Mouse (Mus musculus) hindbrain, embryonic 16.5 days (tissue): Measurements from ENCODE around the gene 1700067K01Rik. TPM values are rescaled to one million over a fixed set of nuclear protein-coding genes. Genes with fewer than 3 reads are reported as not detected.

Experiments
- ATAC-seq: fragments of 200-750 bp; cut with Nextera tagmentation; 2 replicates; pipeline ENCODE4 v1.8.0; 2017; ENCODE audit warnings: moderate TSS enrichment, moderate library complexity
- H3K27ac ChIP-seq: fragments of 300-500 bp; sonication (generic); 2 replicates; pipeline ENCODE4 v1.5.1; 2014; ENCODE audit warnings: low read depth, mild to moderate bottlenecking, control low read depth, low read length, moderate library complexity
- H3K27me3 ChIP-seq: fragments of 300-500 bp; sonication (generic); replicated peaks from 2 replicates; pipeline ENCODE4 v1.6.1; 2014; ENCODE audit warnings: low read length; ENCODE audit not compliant: control insufficient read depth, insufficient read depth
- H3K36me3 ChIP-seq: fragments of 300-500 bp; sonication (generic); 2 replicates; pipeline ENCODE4 v1.6.1; 2014; ENCODE audit warnings: mild to moderate bottlenecking, low read length, moderate library complexity, mixed read lengths; ENCODE audit not compliant: control insufficient read depth, insufficient read depth
- H3K4me1 ChIP-seq: fragments of 300-500 bp; sonication (generic); 2 replicates; pipeline ENCODE4 v1.6.1; 2014; ENCODE audit warnings: low read depth, low read length; ENCODE audit not compliant: control insufficient read depth, insufficient read depth
- H3K4me2 ChIP-seq: fragments of 300-500 bp; sonication (generic); 2 replicates; pipeline ENCODE4 v1.6.1; 2014; ENCODE audit warnings: mild to moderate bottlenecking, low read length, control low read depth, moderate library complexity
- H3K4me3 ChIP-seq: fragments of 300-500 bp; sonication (generic); 2 replicates; pipeline ENCODE4 v1.5.1; 2014; ENCODE audit warnings: mild to moderate bottlenecking, low read length, control low read depth, moderate library complexity
- H3K9ac ChIP-seq: fragments of 300-500 bp; sonication (generic); 2 replicates; pipeline ENCODE4 v1.6.1; 2014; ENCODE audit warnings: low read depth, mild to moderate bottlenecking, control low read depth, low read length, moderate library complexity
- H3K9me3 ChIP-seq: fragments of 300-500 bp; sonication (generic); 2 replicates; pipeline ENCODE4 v1.6.1; 2014; ENCODE audit warnings: mild to moderate bottlenecking, low read length, moderate library complexity; ENCODE audit not compliant: control insufficient read depth
- WGBS: fragments of 180-500 bp; shearing (Covaris S2); extraction: QIAGEN DNeasy Blood & Tissue Kit; methylation state at CpG from one replicate; pipeline ENCODE4 v1.1.7; 2014; 5-methylcytosine and 5-hydroxymethylcytosine counted together
- polyA plus RNA-seq: library from polyadenylated mRNA; unstranded; fragments of >200 nt; fragmentation: Nextera tagmentation; extraction: Ambion mirVana; gene quantifications from 2 replicates; pipeline ENCODE4 v1.2.1, GENCODE M21; 2015

The 1700067K01Rik gene
- 0.90 and 0.94 TPM in 2 replicates for polyA plus RNA-seq

DNA sequence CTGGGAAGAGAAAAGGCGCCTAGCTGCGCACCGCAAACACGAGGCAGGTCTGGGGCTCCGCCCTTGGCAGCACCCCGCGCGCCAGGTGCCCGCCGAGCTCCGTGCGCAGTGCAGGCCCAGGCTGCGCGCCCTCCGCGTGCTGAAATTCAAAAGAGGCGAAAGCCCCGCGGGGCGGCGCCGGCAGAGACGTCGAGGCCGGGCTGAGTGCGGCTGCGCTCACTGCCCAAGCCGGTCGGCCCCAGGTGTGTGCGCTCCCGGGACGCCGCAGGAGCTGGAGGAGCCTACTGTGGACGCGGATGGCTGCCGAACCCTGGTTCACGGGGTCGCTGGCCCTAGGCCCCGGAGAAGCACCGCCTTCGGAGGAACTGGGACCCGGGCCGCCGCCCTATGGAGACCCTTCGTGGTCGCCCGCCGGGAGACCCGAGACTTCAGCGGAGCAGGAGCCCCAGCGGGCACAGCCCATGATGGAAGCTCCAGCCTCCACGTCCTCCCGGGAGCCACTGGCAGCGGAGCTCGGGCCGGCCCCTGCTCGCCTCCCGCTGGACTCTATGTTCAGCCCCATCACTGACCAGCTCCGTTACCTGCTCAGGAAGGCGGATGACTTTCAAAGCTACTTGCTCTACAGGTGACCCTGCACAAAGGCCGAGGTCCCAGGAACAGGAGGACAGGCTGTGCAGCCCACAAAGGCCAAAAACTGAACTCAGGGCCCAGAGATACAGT is at the start of gene 1700067K01Rik:
Gene 1700067K01Rik (plus strand): TSS at position 222 of the 720 bp plus-strand sequence.
- 0 out of 2 replicates have a peak within 1 kb of the TSS, but pooled peaks have one; percentile 4 for H3K9ac ChIP-seq
- H3K27me3 ChIP-seq, result no peaks in the 10 kb centered on the region; the same call in 1 of the 2 replicates
- H3K9me3 ChIP-seq, result no peaks in the 10 kb centered on the region
- H3K4me2 ChIP-seq, result peak within 1 kb of the TSS; percentile 22; the same call in 1 of the 2 replicates
- no peak within 1 kb of the TSS for H3K4me3 ChIP-seq
- WGBS, result 21% methylated on average over 60 of the region's 61 CpGs
- H3K4me1 ChIP-seq, result peaks cover 29% of the 10 kb centered on the region
- H3K36me3 ChIP-seq, result no peaks in the 10 kb centered on the region; the same call in 1 of the 2 replicates
- no peak for ATAC-seq
- H3K27ac ChIP-seq, result no peak within 1 kb of the TSS

DNA sequence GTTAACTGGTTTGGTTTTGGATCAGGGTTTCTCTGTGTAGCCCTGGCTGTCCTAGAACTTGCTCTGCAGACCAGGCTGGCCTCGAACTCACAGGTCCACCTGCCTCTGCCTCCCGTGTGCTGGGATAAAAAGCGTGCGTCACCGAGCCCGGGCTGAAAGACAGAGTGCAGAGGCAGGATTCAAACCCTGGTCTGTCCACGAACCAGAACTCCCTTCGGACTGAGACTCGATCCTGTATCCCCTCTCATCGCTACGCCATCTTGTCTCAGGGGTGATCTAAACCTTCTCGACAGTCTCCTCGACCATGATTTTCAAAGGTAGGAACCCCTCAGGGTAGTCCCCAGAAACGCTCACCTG is 46.6 kb upstream of the 1700067K01Rik start:
- no peak for ATAC-seq

DNA sequence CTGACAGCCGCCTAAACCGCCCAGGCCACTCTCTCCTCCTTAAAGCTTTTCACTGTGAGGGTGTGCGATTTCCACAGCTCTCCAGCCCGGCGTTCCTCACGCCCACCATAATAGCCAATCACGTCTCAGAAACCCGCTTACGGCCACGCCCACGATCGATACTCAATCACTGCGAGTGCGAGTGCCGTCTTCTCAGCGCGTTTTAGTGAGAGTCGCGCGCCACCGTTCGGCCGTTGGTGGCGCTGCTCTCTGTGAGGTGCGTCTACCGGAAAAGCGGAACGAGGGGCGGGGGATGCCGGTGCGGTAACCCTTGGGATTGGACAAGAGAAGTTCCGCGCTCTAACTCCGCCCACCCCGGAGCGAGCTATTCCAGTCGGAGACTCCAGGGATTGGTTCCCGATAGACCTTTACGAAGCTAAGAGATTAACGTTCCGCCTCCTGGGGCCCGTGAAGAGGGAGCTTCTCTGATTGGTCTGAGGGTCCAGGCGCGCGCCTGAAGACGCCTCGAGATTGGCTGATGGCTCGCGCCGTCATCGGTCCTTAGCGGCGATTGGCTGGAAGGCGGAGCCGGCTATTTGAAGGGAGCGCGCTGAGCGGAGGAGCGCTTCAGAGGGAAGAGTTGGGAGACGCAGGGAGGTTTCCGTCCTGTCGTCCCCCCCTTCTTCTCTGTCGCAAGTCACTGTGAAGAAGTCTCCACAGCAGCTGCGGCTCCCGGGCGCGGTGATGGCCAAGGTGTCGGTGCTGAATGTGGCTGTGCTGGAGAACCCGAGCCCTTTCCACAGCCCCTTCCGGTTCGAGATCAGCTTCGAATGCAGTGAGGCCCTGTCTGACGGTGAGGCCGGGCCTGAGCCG is 46.0 kb upstream of the 1700067K01Rik start, which contains the start of the genes Gm10644 and Asf1b:
Gene Gm10644 (minus strand): TSS at position 100 of the 852 bp plus-strand sequence.
Gene Asf1b (plus strand): TSS at position 402 of the 852 bp plus-strand sequence.
- Histone ChIP-seq H3K4me2 (peak within 1 kb of the TSS; percentile 79), H3K9ac (peak within 1 kb of the TSS; percentile 58), H3K27ac (peak within 1 kb of the TSS; percentile 76), H3K4me1 (peaks cover 6% of the 10 kb centered on the region), H3K4me3 (peak within 1 kb of the TSS; percentile 57), H3K9me3 (no peaks in the 10 kb centered on the region), H3K36me3 (no peaks in the 10 kb centered on the region), H3K27me3 (no peaks in the 10 kb centered on the region)
- peak; percentile 100 for ATAC-seq
- under 1% methylated on average over 66 of the region's 75 CpGs for WGBS

More for the DNA sequence above, 46.6 kb upstream of the 1700067K01Rik start:
- peak overlapping the region; percentile 79 for H3K4me2 ChIP-seq
- peak overlapping the region; percentile 58 for H3K9ac ChIP-seq
- H3K36me3 ChIP-seq, result no peaks in the 10 kb centered on the region
- H3K27ac ChIP-seq, result peak overlapping the region; percentile 76
- peaks cover 6% of the 10 kb centered on the region for H3K4me1 ChIP-seq
- WGBS, result 3% methylated on average over 14 of the region's 14 CpGs
- H3K27me3 ChIP-seq, result no peaks in the 10 kb centered on the region
- no peaks in the 10 kb centered on the region for H3K9me3 ChIP-seq
- H3K4me3 ChIP-seq, result peak overlapping the region; percentile 57

DNA sequence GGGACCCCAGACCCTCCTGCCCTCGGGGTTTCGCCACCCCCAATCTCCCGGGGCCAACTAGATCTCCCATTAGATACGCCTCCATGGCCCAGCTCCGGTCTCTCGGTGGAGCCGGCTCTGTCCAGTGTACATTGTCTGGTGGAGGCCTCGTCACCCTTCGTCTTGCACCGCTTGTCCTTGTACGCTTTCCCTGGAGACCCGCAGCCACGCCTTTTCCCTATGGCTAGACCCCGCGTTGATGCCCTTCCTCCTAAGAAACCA is 45.4 kb upstream of the 1700067K01Rik start:
- Histone ChIP-seq H3K4me2 (peak overlapping the region; percentile 79), H3K9me3 (no peaks in the 10 kb centered on the region), H3K27me3 (no peaks in the 10 kb centered on the region), H3K4me1 (peaks cover 6% of the 10 kb centered on the region), H3K27ac (no peak overlapping the region), H3K4me3 (peak overlapping the region; percentile 57), H3K9ac (peak overlapping the region; percentile 37), H3K36me3 (no peaks in the 10 kb centered on the region)
- ATAC-seq, result no peak
- 1% methylated on average over 15 of the region's 15 CpGs for WGBS

DNA sequence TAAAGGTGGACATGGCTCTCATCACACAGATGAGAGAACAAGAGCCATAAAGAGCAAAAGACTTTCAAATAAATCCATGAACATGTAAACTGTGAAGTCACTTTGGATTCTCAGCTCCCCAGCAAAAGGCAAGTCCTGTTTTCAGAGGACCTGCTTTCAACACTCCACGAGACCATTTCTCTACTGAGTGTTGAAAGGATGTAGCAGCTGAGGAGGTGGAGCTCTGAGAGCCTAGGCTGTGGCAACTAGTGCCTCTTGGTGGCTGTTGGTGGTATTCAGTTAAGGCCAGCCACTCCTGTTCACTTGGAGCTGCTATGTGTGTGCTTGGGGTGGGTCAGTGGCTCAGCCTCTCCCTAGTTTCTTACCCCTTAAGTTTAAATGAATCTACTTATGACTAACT is 44.5 kb upstream of the 1700067K01Rik start:
- no peaks in the 10 kb centered on the region for H3K9me3 ChIP-seq
- H3K27me3 ChIP-seq, result no peaks in the 10 kb centered on the region
- H3K36me3 ChIP-seq, result no peaks in the 10 kb centered on the region
- no peak overlapping the region for H3K9ac ChIP-seq
- peak overlapping the region; percentile 79 for H3K4me2 ChIP-seq
- WGBS, result 14% methylated on average over 1 of the region's 1 CpGs
- no peak for ATAC-seq
- H3K4me1 ChIP-seq, result peaks cover 6% of the 10 kb centered on the region
- H3K4me3 ChIP-seq, result no peak overlapping the region; the same call in 1 of the 2 replicates
- H3K27ac ChIP-seq, result no peak overlapping the region

DNA sequence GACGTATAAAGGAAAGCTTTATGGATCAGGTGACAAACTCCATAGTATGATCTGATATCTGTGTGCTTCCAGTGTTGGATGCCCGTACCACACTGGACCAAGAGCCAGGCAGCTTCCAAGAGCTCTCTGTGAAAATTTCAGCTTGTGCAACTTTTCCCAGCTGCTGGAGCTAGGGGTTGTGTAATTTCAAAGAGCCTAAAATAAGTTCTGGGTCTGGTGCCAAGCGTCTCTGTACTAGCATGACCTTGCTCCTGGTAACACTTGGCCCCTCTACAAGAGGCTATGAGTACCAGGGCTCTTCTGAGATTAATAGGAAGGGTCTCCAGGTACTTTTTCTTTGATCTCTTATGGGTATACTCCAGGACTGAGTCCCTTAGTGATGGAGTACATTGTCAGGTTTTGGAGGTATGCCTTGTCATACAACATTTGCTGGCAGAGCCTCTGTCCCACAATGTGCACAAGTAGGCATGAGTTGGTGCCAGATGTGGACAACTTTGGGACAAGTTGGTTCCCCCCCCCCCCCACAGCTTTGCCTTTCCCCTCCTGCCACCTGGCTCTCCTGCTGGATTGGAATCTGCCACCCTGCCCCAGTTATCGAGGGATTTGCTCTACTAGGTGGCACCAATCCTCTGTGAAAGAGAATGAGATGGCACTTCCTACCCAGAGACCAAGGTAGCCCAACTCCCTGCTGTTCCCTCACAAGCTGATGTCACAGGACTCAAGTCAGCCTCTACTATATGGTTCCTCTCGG is 37.1 kb upstream of the 1700067K01Rik start:
- Histone ChIP-seq H3K27ac (no peak overlapping the region), H3K27me3 (no peaks in the 10 kb centered on the region), H3K4me3 (no peak overlapping the region), H3K9ac (no peak overlapping the region), H3K9me3 (no peaks in the 10 kb centered on the region), H3K4me2 (no peak overlapping the region), H3K4me1 (no peaks in the 10 kb centered on the region), H3K36me3 (no peaks in the 10 kb centered on the region)
- ATAC-seq, result no peak
- 88% methylated on average over 5 of the region's 5 CpGs for WGBS

DNA sequence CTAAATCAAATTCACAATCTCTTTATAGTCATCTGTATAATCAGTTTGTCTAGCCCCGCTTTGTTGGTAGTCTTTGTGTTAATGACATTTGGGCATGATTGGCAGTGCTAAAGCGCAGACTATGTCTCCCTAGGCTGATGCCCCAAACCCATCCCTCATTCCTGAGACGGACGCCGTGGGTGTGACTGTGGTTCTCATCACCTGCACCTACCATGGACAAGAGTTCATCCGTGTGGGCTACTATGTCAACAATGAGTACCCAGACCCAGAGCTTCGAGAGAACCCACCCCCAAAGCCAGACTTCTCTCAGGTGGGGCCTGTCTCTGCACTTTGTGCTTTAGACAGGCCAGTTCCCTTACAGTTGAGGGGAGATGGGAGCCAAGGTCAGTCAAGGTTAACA is 33.6 kb upstream of the 1700067K01Rik start:
- Histone ChIP-seq H3K36me3 (no peaks in the 10 kb centered on the region), H3K4me1 (peaks cover 5% of the 10 kb centered on the region), H3K9ac (no peak overlapping the region), H3K4me3 (no peak overlapping the region), H3K27me3 (no peaks in the 10 kb centered on the region), H3K9me3 (no peaks in the 10 kb centered on the region), H3K4me2 (no peak overlapping the region), H3K27ac (no peak overlapping the region)
- no peak for ATAC-seq
- 96% methylated on average over 7 of the region's 7 CpGs for WGBS

DNA sequence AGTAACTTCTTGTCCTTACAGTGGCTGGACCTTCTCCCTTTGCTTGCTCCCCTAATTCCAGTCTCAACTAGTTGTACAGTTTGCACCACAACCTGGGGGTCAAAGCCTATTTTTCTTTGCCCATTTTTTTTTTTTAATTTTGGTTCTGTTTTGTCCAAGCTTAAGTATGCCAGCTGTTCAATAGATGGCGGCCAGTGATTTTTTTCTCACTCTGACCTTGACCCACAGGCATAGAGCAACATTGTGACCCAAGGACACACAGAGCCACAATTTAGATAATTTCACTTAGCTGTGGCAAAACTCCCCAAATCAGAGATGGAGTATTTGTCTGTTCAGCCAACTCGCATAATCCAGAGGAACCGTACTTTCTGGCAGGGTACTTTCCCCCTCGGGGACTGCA is 30.2 kb upstream of the 1700067K01Rik start:
- no peak overlapping the region for H3K27ac ChIP-seq
- peaks cover 16% of the 10 kb centered on the region for H3K4me1 ChIP-seq
- H3K4me3 ChIP-seq, result no peak overlapping the region
- H3K27me3 ChIP-seq, result no peaks in the 10 kb centered on the region
- 88% methylated on average over 4 of the region's 4 CpGs for WGBS
- no peak overlapping the region for H3K9ac ChIP-seq
- no peak for ATAC-seq
- H3K36me3 ChIP-seq, result no peaks in the 10 kb centered on the region
- H3K4me2 ChIP-seq, result no peak overlapping the region
- no peaks in the 10 kb centered on the region for H3K9me3 ChIP-seq
